Mouse (Mus musculus): ENCODE results near the gene Mvb12b.
A peak's percentile ranks its signal among the peaks of the same experiment; 100 is the strongest.

Mvb12b gene

DNA sequence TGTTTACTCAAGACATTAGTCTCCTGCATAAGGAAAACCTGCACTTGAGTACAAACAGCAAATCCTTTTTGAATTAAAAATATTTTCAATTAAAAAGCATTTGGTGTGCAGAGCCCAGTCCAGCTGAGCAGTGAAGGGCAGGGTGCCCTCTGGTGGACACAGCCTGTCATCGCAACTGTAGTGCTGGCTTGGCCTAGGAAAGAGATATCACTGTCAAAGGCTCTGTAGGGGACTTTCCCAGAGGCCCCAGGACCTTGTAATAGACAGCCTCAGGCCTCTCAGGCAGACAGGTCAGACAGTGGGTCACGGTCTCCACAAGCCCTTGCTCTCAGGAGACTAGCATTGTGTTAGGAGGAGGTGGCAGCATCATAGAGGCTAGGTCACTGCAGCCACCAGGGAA lies 151.0 kb downstream of the Mvb12b start:
- DNase-seq (ENCODE audit: low spot score in 2 of 2) = peak; percentile 57 to 76

DNA sequence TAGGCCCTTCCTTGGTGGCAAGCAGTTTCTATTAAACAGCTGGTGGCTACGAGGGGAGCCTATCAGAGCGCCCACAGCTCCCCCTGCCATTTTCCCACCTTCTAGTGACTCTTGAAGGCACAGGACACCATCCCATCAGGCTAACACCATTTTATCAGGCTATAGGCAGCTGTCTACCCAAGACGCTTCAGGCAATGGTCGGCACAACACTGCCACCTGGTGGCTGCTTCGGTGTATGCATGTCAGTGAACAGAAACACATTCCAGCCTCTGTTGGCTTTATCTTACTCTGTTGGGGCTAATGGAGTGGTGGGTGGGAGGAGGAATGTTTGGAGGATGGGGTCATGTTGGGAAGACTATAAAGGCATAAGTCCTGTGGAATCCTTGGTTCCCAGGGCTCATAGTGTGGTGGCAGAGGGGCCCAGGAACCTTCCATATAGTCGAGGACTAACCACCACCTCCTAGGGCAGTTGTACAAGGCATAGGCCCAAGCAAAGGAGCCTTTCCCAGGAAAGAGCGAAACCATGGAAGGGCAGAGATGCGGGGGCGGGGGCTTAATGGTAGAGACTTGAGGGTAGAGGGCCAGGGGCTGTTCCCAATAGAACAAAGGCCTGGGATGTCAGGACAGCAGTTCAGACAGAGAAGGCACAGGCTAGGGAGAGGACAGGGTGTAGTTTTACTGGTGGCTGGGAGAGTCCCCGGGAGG lies 152.8 kb downstream of the Mvb12b start:
- peak; percentile 78 to 87 for DNase-seq (ENCODE audit: low spot score in 2 of 2)

DNA sequence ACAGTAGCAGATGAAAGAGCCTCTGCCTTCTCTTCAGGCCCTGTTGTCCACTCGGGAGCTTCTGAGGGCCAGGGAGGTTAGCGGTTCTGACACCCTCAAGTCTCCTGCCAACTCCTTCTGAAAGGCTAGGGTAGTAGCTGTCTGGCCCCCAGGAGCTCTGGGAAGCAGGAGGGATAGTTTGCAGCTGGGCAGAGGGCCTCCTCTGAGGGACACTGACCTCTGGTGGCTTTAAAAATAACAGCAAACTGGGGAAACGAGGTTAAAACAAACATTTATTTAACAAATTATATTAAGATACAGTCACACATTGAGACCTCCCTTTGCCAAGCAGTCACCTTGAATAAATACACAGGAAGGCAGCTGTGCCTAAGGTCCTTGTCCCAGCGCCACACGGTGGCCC lies 158.0 kb downstream of the Mvb12b start:
- DNase-seq (ENCODE audit: low spot score in 2 of 2) = no peak

DNA sequence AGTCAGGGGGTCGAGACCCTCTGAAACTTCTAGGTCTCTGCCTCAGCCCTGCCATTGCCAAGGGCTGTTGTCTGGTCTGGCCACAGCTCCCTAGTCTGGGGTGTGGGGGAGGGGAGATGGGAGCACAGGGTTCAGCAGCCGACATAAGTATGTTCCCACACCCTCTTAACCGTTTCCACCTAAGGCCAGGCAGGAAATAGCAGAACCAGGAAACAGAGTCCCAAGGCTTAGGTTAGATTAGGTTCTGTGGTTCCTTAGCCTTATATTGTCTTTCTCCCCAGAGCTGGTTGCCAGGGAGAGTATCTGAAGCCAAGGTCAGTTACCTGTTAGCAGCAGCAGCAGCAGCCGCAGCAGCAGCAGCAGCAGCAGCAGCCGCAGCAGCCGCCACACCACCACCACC lies 160.5 kb downstream of the Mvb12b start:
- no peak for DNase-seq (ENCODE audit: low spot score in 2 of 2)

DNA sequence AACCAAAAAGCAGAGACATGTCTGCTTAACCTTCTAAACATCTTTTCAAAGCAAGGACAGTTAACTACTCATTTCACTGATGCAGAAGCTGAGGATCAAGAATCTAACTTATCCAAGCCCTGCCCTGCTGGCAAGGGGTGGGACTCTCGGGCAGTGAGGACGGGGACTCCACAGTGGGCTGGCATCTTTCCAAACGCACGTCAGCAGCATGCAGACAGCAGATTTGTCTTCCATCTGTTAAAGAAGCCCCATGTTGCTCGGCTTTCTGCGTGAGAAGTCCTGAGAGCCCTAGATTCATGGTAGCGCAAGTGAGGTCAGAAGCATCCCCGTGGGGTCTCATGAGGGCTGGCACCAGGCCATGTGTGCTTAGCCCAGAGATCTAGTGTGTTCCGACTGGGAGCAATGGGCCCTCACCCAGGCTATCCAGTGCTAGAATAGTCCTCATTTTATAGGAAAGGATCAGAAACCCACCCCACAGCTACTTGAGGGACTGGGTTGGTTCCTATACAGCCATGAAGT lies 167.3 kb downstream of the Mvb12b start:
- DNase-seq (ENCODE audit: low spot score in 2 of 2) = no peak

DNA sequence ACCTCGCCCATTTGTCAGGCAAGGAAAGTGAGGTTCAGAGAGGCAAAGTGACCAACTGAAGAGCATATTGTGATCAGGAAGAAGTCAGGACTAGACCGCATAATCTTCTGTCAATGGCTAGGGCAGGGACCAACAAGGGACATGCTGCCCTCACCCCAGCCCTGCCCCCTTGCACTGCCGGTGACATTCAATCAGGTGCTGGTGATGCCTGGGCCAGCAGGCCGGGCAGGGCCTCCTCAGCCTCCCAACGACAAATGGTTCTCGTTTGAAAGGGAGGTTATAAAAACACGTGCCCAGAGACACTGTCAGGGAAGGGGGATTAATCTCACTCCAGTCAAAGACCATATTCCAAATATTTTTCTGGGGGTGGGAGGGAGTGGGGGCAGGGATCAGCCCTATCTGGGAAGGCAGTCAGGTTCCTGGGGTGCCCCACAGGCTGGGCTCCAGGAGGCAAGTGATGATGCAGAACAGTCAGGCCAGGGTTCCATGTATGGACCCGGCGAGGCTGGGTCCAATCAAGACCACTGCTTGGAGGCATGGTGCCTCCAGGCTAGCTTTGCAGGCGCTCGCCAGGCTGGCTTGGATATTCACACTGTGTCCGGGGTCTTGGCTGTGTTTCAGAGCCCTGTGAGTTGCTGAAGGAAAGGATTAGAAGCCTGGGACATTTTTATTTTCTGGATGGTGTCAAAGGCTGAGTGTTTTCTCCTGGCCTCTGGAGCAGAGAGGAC lies 168.2 kb downstream of the Mvb12b start:
- DNase-seq (ENCODE audit: low spot score in 2 of 2) = no peak

DNA sequence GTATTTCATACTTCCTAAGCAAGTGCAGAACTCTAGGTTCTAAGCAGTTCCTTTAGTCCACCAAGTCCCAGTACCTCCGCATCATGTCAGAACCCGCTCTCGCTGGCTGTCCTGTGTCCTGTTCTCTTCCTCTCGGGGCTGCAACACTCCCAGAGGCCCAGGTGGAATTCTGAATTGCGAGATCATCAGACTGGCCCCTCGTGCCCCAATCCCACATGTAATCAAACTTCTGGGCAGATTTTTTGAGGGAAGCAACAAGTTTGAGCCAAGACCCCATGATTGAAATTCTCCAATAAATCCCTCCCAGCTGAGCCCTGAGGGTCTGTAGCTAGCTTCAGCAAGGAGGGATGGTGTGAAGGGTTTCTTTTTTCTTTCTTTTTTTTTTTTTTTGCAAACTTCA lies 169.2 kb downstream of the Mvb12b start:
- no peak for DNase-seq (ENCODE audit: low spot score in 2 of 2)

DNA sequence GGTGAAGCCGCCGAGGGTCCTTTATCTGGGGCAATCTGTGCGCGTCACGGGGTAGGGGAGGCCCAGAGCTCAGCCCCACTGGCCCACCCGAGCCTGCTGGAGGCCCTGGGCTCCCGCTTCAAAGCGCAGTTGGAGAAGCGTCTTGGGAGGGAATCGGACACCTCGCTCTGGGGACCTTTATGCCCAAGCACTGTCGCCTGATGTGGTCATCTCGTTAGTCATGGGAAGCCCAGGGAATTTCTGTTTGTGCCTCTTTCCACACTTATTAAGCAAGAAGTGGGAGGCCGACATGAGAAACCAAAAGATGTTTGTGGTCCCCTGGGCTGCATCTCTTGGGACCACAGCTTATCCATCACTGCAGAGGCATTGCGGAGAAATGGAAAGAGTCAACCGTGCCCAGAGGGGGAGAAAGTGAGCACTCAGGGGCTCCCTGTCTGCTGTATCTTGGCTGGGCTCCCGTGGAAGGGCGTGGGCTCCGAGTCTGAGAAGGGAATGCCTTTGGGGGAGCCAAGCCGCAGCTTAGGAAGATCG lies 169.9 kb downstream of the Mvb12b start:
- no peak for DNase-seq (ENCODE audit: low spot score in 2 of 2)

DNA sequence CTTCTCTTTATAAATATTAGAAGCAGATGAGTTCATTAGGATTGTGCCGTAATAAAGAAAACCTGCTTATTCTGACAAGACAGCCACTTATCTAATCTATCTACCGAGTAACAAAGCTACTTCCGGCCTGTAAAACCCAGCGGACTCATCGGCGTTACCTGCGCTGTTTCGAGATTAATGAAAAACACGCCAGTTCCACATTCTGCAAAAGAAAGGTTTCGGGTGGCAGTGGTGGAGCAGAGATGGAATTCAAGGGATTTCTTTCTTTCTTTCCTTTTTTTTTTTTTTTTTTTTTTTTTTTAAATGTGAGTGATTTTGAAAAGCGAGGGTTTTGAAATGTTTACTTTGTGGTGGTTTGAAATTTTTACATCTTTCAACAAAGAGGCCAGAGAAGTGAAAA lies 170.4 kb downstream of the Mvb12b start:
- DNase-seq (ENCODE audit: low spot score in 2 of 2) = no peak

DNA sequence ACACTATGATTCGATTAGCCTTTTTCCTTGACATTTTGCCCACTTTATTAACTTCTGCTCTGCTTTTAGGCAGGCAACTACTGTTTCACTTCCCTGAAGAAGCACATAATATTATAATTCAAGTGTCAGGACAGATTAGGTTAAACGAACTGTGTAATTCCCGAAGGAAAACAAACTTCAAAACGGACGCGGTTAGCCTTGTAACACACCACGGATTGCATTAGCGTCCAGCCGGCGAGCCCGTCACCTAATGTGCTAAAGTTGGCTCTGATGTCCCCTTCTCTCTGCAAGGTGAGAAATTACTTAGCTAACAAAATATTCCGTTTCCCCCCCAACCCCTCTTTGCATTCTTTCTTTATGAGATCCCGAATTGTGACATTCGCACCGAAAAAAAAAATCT lies 170.9 kb downstream of the Mvb12b start:
- no peak for DNase-seq (ENCODE audit: low spot score in 2 of 2)

DNA sequence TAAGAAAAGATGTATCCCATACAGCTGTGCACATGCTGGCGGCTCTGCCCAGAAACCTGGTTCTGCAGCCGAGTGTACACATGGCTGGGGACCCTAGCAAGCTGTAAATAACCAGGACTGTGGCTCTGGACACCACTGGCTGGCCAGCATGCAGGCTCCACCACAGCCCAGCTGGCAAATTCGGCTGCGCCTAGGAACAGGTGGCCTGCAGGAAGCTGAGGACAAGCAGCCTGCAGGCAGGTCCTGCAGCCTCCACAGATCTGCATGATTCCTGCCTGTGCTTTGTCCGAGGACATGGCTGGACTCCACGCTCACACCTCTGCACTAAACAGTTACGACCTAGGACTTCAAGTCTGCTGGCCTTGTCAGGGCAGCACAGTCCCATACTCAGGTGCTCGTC lies 172.8 kb downstream of the Mvb12b start:
- DNase-seq (ENCODE audit: low spot score in 2 of 2) = no peak

DNA sequence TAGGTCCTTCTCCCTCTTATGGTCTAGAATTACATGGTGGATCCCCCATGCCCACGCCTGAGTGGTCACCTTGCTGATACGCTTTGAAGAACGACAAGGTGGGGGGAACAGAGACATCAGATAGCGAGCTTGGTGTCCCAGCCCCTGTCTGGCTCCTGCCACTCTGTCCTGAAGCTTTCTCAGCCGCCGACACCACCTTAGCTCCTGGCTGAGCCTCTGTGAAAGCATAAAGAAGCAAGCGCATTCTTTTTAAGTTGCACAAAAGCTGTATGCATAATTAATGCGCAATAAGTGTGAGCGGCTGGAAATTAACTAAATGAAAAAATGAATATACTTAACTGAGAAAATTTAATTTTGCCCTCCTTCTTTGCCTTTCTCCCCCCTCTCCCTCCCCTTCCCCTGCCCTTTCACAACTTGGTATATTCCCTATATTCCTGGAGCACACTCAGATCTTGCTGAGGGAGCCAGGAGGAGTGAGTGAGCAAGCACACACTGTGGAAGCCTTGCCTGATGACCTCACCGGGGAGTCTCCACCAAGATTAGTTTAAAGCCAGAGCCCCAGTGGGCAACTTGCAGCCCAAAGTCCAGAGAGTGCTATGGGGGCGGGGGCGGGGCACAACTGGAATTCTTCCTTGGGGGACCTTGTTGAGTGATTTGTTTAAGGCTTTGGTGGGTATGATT lies 174.0 kb downstream of the Mvb12b start:
- no peak for DNase-seq (ENCODE audit: low spot score in 2 of 2)

DNA sequence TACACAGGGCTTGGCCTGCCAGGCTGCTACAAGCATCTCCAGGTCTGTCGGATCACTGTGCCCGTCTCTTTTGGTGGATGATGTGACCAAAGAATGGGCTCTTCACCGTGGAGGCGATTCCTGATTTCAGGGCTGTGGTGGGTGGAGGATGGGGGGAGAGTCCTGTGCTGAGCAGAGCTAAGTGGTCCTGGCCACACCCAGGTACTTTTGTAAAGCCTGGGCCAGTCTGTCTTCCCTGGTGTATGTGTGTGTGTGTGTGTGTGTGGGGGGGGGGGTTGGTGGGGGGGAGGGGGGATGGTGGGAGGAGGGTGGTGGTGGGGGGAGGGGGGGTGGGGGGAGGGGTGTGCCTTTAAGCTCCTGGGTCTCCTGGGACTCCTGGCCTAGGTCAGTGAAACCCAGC lies 174.9 kb downstream of the Mvb12b start:
- no peak for DNase-seq (ENCODE audit: low spot score in 2 of 2)

DNA sequence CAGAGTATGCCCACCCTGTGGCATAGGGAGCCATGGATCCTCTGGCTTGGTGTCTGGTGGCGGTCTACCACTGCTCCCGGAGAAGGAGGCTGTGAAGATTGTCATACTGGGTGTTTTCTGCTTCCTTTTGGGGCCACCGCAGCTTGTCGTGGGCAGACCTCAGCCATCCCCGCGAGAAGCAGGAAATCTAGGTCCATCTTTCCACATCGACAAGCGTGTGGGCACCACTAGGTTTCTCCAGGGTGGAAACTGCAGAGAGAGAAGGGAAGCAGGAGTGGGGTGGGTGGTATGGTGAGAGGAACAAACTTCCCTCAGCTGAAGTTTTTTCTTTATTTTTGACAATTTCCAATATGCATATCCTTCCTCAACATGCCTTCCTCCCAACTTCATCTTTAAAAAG lies 178.9 kb downstream of the Mvb12b start:
- no peak for DNase-seq (ENCODE audit: low spot score in 2 of 2)

DNA sequence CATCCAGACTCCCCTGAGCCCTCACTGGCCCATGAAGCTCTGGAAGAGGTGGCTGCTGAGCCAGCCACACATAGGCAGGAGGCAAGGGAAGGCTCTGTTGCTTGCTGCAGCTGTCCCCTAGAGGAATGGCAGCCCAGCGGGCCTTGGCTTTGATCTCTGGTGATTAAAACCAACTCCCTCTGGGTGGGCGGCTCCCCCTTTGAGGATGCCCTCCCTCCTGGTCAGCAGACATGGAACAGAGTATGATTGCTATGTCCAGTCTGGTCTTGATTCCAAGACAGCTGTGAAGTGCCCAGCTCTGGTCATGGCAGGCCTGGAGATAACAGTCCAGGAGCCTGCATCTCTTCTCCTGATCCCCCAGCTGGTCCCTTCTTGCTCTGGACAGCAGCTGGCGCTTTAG lies 179.7 kb downstream of the Mvb12b start:
- no peak for DNase-seq (ENCODE audit: low spot score in 2 of 2)

DNA sequence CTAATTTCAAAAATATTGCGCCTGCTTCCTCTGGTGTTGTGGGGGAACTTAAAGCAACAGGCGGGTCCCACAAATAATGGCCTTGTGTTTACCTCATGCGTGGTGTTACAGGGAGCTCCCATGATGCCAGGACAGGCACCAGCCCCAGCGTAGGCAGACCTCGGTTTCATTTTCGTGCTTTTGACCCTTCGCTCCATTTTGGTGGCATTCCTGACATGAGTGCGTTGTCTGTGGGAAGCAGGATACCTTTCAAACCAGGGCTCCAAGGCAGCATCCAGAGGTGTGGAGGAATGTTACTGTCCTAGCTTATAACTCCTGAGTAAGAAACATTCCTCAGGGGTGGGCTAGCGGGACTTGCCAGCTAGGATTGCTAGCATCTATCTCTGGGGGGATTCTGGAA lies 181.3 kb downstream of the Mvb12b start:
- DNase-seq (ENCODE audit: low spot score in 2 of 2) = no peak

DNA sequence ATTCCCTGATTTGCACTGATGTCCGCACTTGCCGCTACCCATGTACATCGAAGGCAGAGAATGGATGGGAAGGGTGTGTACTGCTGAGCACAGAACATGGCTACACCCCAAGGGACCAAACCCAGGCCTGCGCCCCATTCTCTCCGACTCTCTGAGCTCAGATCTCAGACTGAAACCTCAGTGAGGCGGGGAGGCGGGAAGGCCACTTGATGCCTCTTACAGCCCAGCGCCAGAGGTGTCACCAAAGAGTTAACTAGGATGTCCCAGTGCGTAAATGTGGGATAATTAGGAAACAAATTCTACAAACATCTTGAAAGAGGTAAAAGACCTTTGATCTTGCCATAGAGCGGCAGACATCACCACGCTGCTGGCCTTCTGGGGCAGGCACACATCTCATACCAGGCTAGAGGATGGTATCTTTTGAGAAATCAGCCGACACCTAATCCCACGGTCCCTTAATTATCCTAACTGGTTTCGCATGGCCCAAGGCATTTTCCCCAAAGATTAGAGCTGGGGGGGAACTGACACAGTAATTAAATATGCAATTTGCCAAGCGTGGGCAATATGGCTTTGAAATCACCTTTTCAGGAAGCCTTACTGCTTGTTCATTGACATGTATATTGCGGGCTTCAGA lies 181.9 kb downstream of the Mvb12b start:
- DNase-seq (ENCODE audit: low spot score in 2 of 2) = no peak

DNA sequence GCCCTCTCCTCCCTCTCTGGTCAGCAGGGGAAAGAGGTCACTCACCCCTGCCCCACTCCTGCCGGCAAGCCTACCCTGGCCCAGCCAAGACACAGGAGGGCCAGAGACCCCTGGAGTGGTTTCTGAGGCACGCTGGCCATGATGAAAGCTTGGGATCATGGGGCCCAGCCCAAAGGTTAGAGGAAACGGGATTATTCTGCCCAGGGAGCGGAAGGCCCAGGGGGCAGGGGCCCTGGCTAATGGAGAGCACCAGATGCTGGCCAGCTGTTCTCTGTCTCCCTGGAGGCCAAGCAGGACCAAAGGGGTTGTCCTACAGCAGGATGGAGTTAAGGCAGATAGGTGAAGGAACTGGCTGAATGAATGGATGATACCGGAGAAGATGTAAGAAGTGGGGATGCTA lies 184.5 kb downstream of the Mvb12b start:
- DNase-seq (ENCODE audit: low spot score in 2 of 2) = no peak

DNA sequence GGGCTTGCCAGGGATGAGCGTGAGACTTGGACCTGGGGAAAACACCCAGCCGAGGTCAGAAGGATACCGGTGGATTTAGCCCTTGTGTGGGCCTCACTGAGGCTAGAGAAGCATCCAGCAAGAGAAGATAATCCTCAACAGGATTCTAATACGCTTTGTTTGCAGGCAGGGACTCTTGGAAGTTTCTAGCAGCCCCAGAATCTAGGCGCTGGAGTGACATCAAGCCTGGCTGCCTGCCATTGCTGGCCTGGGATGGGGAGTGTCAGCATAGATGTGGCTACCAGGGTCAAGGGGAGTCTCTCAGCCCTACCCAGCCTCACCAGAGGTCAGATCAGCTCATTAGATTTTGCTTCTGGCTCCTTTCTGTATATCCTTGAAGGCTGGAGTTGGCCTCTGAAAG lies 185.0 kb downstream of the Mvb12b start:
- DNase-seq (ENCODE audit: low spot score in 2 of 2) = no peak

DNA sequence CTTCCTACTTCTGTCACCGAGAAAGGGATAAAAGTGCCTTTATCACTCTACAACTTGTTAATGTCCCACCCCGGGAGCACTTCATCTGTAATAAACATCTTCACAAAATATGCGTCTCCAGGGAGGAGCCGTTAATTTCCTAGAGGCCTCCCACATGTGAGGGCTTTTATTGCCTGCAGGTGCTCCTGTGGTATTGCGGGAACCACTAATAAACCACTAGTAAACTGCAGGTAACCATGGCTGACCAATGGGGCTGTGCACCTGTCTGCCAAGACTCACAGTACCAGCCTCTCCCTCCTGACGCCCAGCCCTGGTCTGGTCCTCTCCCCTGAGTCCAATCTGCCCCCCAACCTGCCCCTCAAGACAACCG lies 186.3 kb downstream of the Mvb12b start:
- DNase-seq (ENCODE audit: low spot score in 2 of 2) = no peak

DNA sequence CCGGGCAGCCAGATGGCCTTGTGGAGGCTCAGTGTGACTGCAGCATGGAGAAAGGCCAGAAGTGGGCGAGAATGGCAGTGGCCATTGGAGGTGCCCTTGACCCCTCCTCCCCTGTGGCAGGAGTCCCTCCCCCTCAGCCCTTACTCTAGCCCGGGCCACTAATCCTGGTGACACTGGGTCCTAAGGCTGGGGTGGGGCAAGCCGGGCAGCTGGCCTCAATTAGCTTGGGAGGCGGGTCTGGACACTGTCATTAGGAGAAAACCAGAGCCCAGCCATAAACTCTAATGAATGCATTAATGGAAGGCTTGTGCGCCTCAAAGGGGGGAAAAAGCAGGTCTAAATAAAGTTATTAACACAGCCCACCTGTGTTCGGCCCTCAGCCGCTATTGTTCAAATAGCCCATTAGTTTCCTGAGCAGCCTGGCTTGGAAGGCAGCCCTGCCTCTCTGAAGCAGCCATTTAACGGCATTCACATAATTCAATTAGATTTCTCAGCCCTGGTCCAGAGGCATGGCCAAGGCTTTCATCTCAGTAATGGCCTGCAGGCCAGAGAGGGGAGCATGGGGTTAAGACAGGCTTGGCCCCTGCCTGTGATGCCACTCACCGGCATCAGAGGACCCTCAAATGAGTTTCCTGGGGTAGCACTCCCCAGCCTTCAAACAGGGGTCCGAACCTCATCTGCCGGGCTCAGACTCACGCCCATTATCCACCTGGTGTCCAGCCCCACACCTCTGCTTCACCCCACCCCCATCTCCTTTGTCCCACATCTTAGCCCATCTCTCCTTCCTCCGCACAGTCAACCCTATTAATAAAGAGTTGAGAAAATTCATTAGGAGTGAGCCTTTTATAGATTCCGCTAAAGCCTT lies 186.9 kb downstream of the Mvb12b start:
- no peak for DNase-seq (ENCODE audit: low spot score in 2 of 2)

All from spleen, postnatal 10 days (tissue).